Mouse (Mus musculus): ENCODE data around the gene Wipf1. TPM values are rescaled to one million over a fixed set of nuclear protein-coding genes. Genes with fewer than 3 reads are reported as not detected.

The Wipf1 gene
- polyA plus RNA-seq, 1 experiment from 2014 or later, result 16.2 TPM

DNA sequence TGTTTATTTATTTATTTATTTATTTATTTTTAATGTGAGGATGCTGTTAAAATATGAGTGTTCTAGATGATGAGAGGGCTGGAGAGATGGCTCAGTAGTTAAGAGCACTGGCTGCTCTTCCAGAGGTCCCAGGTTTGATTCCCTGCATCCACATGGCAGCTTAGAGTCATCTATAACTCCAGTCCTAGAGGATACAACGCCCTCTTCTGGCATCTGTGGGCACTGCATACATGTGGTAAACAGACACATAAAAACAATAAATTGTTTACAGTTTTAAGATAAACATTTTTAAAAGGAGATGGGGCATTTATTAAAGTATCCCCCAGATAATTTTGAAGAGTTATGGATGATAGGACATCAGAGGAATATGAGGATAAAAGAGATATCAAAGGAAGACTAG is 10.2 kb upstream of the Wipf1 start:
- 24% methylated on average over 1 of the region's 1 CpGs for WGBS

DNA sequence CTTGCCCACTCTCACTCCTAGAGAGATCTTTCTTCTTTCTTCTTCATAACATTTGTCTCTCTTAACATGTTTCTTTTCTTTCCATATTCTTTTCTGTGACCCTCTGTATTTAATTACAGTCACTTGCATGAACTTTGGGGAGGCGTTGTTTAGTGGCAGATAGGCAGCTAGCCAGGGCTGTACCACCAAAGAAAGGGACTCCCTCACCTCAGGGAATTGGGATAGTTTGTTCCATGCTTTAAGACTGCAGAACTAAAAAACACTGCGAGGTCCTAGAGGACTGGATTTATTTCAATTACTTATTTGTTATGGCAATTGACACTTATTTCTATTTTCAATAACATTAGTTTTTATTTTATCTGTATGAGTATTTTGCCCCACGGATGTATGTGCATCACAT is 9.6 kb upstream of the Wipf1 start:
- Histone ChIP-seq H3K4me2 (replicated peaks) (no peak overlapping the region), H3K4me1 (peaks cover 41% of the 10 kb centered on the region), H3K9ac (no peak overlapping the region), H3K4me3 (no peak overlapping the region), H3K27me3 (no peaks in the 10 kb centered on the region), H3K9me3 (no peaks in the 10 kb centered on the region), H3K36me3 (no peaks in the 10 kb centered on the region), H3K27ac (no peak overlapping the region)
- ATAC-seq (ENCODE audit: low FRiP score, low read depth), result no peak
- WGBS, result 77% methylated on average over 3 of the region's 3 CpGs

More for the DNA sequence above, 10.2 kb upstream of the Wipf1 start:
- Histone ChIP-seq H3K4me1 (peaks cover 39% of the 10 kb centered on the region), H3K9me3 (no peaks in the 10 kb centered on the region), H3K27ac (no peak overlapping the region), H3K4me3 (no peak overlapping the region), H3K9ac (no peak overlapping the region), H3K4me2 (replicated peaks) (no peak overlapping the region), H3K36me3 (no peaks in the 10 kb centered on the region), H3K27me3 (no peaks in the 10 kb centered on the region)
- ATAC-seq (ENCODE audit: low FRiP score, low read depth), result no peak

- no peak for ATAC-seq (ENCODE audit: low FRiP score, low read depth)
Observed at GRCm38 (mm10) chr2:73538590-73538989, 9.1 kb upstream of the Wipf1 start.

DNA sequence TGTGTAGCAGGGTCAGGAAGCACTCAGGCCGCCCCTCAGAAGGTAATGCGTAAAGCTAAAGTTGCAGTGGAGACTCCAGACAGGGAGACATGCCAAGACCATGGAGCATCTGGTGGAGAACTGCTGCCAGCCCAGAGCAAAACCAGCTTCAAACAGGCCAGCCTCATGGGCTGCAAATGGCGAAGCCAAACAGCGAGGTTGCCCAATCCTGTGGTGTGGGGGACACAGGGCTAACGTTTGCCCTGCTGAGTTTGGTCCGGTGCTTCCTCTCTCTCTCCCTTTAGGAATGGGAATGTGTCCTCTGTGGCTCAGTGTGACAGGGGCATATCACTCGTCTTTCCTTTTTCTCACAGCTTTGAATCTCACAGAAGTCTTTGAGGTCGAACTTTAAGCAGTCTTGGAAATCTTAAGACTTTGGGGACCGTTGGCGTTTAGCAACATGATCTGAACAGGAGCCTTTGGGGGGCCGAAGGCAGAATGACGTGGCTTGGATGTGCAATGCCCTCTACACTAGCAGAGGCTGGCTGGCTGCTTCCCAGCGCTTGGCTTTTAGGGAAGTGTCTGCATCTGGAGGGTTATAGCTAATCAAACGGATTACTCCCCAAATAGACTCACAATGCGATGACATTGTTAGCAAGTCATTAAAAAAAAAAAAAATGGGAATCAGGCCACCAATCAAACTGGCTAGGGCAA is 6.7 kb upstream of the Wipf1 start:
- no peak overlapping the region for H3K4me3 ChIP-seq
- H3K36me3 ChIP-seq, result no peaks in the 10 kb centered on the region
- no peak overlapping the region for H3K27ac ChIP-seq
- H3K27me3 ChIP-seq, result no peaks in the 10 kb centered on the region
- H3K9me3 ChIP-seq, result no peaks in the 10 kb centered on the region
- H3K9ac ChIP-seq, result no peak overlapping the region
- no peak for ATAC-seq (ENCODE audit: low FRiP score, low read depth)
- peaks cover 28% of the 10 kb centered on the region for H3K4me1 ChIP-seq
- 65% methylated on average over 15 of the region's 15 CpGs for WGBS
- no peak overlapping the region for H3K4me2 ChIP-seq (replicated peaks)

More at GRCm38 (mm10) chr2:73538590-73538989, 9.1 kb upstream of the Wipf1 start:
- Histone ChIP-seq H3K27me3 (no peaks in the 10 kb centered on the region), H3K9me3 (no peaks in the 10 kb centered on the region), H3K36me3 (no peaks in the 10 kb centered on the region), H3K4me2 (replicated peaks) (no peak overlapping the region), H3K9ac (no peak overlapping the region), H3K4me1 (peaks cover 35% of the 10 kb centered on the region), H3K4me3 (no peak overlapping the region), H3K27ac (no peak overlapping the region)
- 61% methylated on average over 13 of the region's 13 CpGs for WGBS

- H3K4me2 ChIP-seq (replicated peaks), result no peak overlapping the region
- no peak for ATAC-seq (ENCODE audit: low FRiP score, low read depth)
- H3K27me3 ChIP-seq, result no peaks in the 10 kb centered on the region
- WGBS, result 35% methylated on average over 10 of the region's 10 CpGs
- H3K9ac ChIP-seq, result no peak overlapping the region
- no peaks in the 10 kb centered on the region for H3K9me3 ChIP-seq
- H3K4me3 ChIP-seq, result no peak overlapping the region
- peaks cover 19% of the 10 kb centered on the region for H3K4me1 ChIP-seq
- no peaks in the 10 kb centered on the region for H3K36me3 ChIP-seq
- no peak overlapping the region for H3K27ac ChIP-seq
Observed at GRCm38 (mm10) chr2:73534720-73535119, 5.2 kb upstream of the Wipf1 start.

- Histone ChIP-seq H3K27ac (no peak overlapping the region), H3K27me3 (no peaks in the 10 kb centered on the region), H3K4me3 (no peak overlapping the region), H3K4me1 (peaks cover 36% of the 10 kb centered on the region), H3K4me2 (replicated peaks) (no peak overlapping the region), H3K36me3 (no peaks in the 10 kb centered on the region), H3K9ac (no peak overlapping the region), H3K9me3 (no peaks in the 10 kb centered on the region)
- ATAC-seq (ENCODE audit: low FRiP score, low read depth), result no peak
- WGBS, result 81% methylated on average over 5 of the region's 5 CpGs
Observed at GRCm38 (mm10) chr2:73530487-73530886, 953 bp upstream of the Wipf1 start.

DNA sequence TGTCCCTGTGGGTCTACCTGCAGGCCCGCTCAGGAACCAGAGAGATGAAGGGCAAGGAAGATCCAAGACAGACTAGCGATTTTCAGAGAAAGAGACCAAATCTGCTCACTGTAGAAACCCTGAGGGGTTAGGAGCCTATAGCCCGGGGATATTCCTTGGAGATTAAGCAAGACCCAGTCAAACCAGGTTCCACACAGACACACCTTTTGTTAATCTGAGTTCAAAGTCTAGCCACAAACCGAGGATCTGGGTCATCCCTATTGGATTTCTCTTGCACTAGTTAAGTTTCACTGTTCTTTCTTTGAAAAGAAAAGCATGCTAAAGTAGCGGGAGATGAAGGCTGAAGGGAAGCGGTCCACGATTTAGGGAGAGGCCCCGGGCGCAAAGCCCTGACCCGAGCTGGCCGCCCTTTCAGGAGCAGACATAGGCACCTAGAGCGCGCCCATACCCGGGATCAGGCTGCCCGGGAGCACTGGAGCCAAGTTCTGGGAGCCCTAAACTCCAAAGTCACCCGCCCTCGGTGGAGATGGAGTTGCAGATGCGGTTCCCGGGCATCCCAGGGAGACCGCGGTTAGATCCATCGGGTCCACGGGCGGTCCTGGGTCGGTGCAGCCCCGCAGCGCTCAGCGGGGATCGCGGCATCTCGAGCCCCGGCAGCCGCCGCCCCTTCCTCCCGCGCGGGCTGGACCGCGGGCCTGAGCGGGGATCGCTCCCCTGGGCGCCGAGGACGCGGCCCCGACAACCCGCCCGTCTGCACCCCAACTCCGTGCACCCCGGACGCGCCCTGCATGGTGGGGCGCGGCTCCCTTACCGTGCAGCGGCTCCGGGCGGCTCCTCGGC is 798 bp downstream of the Wipf1 start:
- 1% methylated on average over 54 of the region's 59 CpGs for WGBS
- no peaks in the 10 kb centered on the region for H3K36me3 ChIP-seq
- H3K27me3 ChIP-seq, result no peaks in the 10 kb centered on the region
- H3K4me3 ChIP-seq, result peak overlapping the region; percentile 92
- H3K9me3 ChIP-seq, result no peaks in the 10 kb centered on the region
- H3K9ac ChIP-seq, result peak overlapping the region; percentile 99
- peak overlapping the region; percentile 92 for H3K27ac ChIP-seq
- peaks cover 37% of the 10 kb centered on the region for H3K4me1 ChIP-seq
- H3K4me2 ChIP-seq (replicated peaks), result peak overlapping the region; percentile 77
- ATAC-seq (ENCODE audit: low FRiP score, low read depth), result peak; percentile 64

- WGBS, result 63% methylated on average over 11 of the region's 11 CpGs
- no peak overlapping the region for H3K27ac ChIP-seq
- peak overlapping the region; percentile 77 for H3K4me2 ChIP-seq (replicated peaks)
- H3K27me3 ChIP-seq, result no peaks in the 10 kb centered on the region
- H3K4me1 ChIP-seq, result peaks cover 43% of the 10 kb centered on the region
- no peaks in the 10 kb centered on the region for H3K9me3 ChIP-seq
- no peak for ATAC-seq (ENCODE audit: low FRiP score, low read depth)
- H3K4me3 ChIP-seq, result peak overlapping the region; percentile 92
- no peaks in the 10 kb centered on the region for H3K36me3 ChIP-seq
- peak overlapping the region; percentile 99 for H3K9ac ChIP-seq
Observed at GRCm38 (mm10) chr2:73527956-73528355, 1.6 kb downstream of the Wipf1 start.

- H3K9ac ChIP-seq, result peak overlapping the region; percentile 19; the same call in 1 of the 2 replicates
- no peak overlapping the region for H3K27ac ChIP-seq
- no peaks in the 10 kb centered on the region for H3K9me3 ChIP-seq
- H3K4me1 ChIP-seq, result peaks cover 56% of the 10 kb centered on the region
- peak overlapping the region; percentile 92 for H3K4me3 ChIP-seq
- peak overlapping the region; percentile 77 for H3K4me2 ChIP-seq (replicated peaks)
- ATAC-seq (ENCODE audit: low FRiP score, low read depth), result no peak
- WGBS, result 65% methylated on average over 9 of the region's 9 CpGs
- H3K27me3 ChIP-seq, result no peaks in the 10 kb centered on the region
- H3K36me3 ChIP-seq, result no peaks in the 10 kb centered on the region
Observed at GRCm38 (mm10) chr2:73526691-73527090, 2.8 kb downstream of the Wipf1 start.

DNA sequence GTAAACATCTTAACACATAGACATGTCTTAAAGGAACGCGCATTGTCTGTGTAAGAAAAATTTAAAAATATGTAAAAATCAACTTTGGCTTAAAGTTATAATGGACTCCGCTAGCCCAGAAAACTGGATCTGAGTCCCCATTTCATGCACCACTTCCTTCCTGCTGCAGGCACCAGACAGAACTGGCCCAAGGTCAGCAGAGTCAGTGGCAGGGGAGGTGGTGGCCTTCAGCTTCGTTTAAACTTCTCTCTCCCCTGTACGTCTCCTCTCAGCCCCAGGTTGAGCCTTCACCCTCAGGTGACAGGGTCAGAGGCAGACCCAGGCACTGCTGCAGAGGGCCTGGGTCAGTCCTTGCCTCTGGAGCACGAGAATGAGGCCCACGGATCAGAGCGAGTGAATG is 6.6 kb downstream of the Wipf1 start:
- Histone ChIP-seq H3K4me1 (peaks cover 68% of the 10 kb centered on the region), H3K27ac (peak overlapping the region; percentile 73), H3K36me3 (no peaks in the 10 kb centered on the region), H3K4me2 (replicated peaks) (no peak overlapping the region), H3K9me3 (no peaks in the 10 kb centered on the region), H3K4me3 (no peak overlapping the region), H3K27me3 (no peaks in the 10 kb centered on the region), H3K9ac (peak overlapping the region; percentile 13; the same call in 1 of the 2 replicates)
- ATAC-seq (ENCODE audit: low FRiP score, low read depth), result no peak
- 63% methylated on average over 8 of the region's 8 CpGs for WGBS

- peak overlapping the region; percentile 36; the same call in 1 of the 2 replicates for H3K4me2 ChIP-seq (replicated peaks)
- H3K4me3 ChIP-seq, result no peak overlapping the region
- ATAC-seq (ENCODE audit: low FRiP score, low read depth), result no peak
Observed at GRCm38 (mm10) chr2:73522336-73522735, 7.2 kb downstream of the Wipf1 start.

DNA sequence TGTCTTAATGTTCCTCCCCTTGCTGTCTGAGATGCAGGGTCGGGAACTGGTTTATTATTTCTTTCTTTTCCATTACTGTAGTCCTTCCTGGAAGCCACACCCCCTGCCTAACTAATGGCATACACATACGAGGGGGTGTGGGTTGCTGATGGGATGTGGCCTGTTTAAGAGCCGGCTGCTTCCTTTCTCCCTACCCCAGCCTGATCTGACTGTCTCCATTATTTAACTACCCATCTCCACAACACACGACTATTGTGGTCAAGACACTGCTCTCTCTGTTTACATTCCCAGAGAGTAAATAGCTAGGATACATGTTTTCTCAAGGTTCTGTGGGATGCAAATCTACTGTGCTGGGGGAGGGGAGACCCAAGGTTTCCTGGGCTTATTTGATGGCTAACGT is 7.8 kb downstream of the Wipf1 start:
- no peaks in the 10 kb centered on the region for H3K27me3 ChIP-seq
- no peak overlapping the region for H3K9ac ChIP-seq
- H3K27ac ChIP-seq, result 0 out of 2 replicates have a peak overlapping the region, but pooled peaks have one; percentile 15
- ATAC-seq (ENCODE audit: low FRiP score, low read depth), result no peak
- WGBS, result 8% methylated on average over 5 of the region's 5 CpGs
- no peaks in the 10 kb centered on the region for H3K9me3 ChIP-seq
- no peak overlapping the region for H3K4me3 ChIP-seq
- H3K4me2 ChIP-seq (replicated peaks), result peak overlapping the region; percentile 36
- peaks cover 56% of the 10 kb centered on the region for H3K4me1 ChIP-seq
- H3K36me3 ChIP-seq, result peaks cover 3% of the 10 kb centered on the region

More at GRCm38 (mm10) chr2:73522336-73522735, 7.2 kb downstream of the Wipf1 start:
- 27% methylated on average over 6 of the region's 6 CpGs for WGBS
- Histone ChIP-seq H3K36me3 (no peaks in the 10 kb centered on the region), H3K4me1 (peaks cover 62% of the 10 kb centered on the region), H3K27ac (0 out of 2 replicates have a peak overlapping the region, but pooled peaks have one; percentile 15), H3K9me3 (no peaks in the 10 kb centered on the region), H3K27me3 (no peaks in the 10 kb centered on the region), H3K9ac (no peak overlapping the region)
